Mouse (Mus musculus): ENCODE results near the gene Klk12.

Gene Klk12

DNA sequence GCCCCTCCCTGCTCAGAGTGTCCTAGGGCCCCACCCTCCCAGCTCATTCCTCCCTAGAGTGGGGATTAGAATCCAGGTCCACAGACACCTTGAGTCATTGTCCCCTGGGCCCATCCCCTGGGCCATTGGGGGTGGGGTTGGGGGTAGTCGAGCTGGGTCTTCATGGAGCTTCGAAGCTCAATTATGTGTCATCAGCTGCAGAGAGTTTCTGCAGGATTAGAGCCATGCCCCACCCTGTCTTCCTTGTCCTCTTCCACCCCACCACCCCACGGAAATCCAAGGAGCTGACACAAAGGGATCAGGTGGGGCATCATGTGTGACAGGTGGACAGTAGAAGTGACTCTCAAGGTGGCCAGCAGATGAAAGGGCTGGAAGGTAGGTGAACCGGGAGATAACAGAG lies at the start of gene Klk12:
Klk12 (plus strand) TSS at position 301 of the 400 bp plus-strand sequence.
- no peak for DNase-seq (ENCODE audit: inconsistent ontology term)

DNA sequence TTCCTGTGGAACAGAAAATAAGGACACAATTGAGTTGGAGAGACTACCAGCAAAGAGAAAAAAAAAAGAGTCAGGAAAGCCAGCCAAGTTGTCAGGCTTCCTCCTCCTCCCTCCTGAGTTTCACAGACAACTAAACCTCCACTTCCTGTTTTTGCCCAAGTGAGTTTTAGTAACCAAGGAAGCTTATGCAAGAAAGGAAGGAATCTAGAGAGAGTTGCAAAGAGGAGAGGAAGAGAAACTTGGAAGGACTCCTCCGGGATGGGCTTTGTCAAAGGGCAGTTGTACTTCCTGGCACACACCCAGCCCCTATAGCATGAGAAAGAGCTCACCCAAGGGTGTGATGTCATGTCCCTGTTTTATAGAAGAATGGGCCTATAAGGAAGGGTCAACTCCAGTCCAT lies 20.9 kb upstream of the Klk12 start:
- peak; percentile 1 for DNase-seq (ENCODE audit: inconsistent ontology term)

DNA sequence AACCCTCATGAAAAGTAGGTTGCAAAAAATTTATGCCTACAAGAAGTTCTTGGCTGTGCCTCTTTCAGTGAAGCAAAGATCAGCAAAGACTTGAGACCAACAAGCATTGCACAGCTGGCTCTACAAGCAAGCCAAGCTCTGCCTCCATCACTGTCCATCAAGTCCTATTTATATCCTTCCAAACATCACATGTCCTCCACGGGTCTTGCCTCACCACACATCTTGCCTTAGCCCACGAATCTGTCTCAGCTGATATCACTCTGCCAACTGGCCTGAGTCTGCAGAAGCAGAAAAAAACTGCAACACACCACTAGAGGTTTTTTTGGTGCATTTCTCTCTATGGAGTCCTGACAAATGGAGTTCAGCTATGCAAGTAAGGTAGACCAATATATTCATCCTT lies 15.9 kb upstream of the Klk12 start:
- no peak for DNase-seq (ENCODE audit: inconsistent ontology term)

DNA sequence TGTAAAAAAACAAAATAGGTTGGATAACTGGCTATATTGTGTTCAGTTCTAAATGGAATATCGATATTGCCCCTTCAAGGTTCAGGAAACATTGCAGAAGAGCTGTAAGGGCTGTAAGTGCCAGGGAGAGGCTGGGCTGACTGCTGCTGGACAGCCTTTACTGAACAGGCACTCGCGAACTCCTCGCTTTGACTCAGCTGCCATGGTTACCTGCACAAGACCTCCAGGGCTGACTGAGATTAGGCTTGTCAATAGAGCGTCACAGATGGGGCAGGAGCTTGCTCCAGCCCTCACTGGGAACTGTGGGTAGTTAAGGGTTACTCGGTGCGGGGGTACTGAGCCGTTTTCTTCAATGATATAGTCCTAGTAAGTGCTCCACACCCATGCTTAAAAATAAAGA lies 2.2 kb upstream of the Klk12 start:
- no peak for DNase-seq (ENCODE audit: inconsistent ontology term)

DNA sequence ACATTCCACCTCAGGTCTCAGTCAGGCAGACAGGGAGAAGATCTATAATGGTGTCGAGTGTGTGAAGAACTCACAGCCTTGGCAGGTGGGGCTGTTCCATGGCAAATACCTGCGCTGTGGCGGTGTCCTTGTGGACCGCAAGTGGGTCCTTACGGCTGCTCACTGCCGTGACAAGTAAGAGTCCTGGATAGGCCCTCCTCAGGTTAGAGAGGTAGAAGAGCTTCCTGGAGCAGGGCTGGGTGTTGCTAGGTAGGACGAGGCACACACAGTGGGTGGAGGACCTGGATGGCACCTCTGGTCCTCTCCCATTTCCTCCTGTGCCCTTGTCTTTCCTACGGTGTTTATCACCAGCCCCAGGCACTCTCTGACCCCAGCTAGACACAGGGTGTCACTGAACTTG lies 939 bp downstream of the Klk12 start:
- DNase-seq (ENCODE audit: inconsistent ontology term), result no peak

DNA sequence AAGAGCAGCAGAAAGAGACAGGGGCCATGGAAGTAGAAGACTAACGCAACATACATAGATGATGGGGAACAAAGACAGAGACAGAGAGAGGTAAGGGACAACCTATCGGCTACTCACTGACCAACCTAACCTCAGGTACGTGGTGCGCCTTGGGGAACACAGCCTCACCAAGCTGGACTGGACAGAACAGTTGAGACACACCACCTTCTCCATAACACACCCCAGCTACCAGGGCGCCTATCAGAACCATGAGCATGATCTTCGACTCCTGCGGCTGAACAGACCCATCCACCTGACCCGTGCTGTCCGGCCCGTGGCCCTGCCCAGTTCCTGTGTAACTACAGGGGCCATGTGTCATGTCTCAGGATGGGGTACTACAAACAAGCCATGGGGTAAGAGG lies 2.0 kb downstream of the Klk12 start:
- no peak for DNase-seq (ENCODE audit: inconsistent ontology term)

DNA sequence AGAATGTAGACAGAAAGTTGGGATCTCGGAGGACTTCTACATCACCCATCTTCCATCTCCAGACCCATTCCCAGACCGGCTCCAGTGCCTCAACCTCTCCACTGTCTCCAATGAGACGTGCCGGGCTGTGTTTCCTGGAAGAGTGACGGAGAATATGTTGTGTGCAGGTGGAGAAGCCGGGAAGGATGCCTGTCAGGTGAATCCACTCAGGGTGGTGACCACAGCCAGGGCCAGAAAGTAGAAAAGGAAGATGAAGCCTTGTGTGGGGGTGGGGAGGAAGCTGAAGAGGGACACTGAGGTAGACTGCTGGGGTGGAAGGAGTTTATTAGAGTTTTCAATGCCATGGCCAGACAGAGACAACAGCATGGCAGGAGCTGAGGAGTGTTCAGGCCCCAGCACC lies 3.2 kb downstream of the Klk12 start:
- no peak for DNase-seq (ENCODE audit: inconsistent ontology term)

DNA sequence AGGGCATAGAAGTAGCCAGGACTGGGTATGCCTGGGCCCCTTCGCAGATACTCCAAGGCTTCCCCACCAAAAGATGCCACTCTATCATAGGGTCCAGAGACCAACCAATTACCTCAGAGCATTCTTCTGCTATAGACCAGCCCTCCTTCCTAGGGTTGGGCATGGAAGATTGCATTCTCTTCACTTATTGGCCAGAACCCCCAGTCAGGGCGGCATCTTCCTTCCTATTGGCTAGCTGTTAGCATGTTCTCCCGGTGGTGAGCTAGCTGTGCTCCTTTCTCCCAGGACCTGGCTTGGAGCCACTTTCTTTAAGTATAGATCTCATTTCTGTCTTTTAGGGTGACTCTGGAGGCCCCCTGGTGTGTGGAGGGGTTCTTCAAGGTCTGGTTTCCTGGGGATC lies 4.2 kb downstream of the Klk12 start:
- no peak for DNase-seq (ENCODE audit: inconsistent ontology term)

DNA sequence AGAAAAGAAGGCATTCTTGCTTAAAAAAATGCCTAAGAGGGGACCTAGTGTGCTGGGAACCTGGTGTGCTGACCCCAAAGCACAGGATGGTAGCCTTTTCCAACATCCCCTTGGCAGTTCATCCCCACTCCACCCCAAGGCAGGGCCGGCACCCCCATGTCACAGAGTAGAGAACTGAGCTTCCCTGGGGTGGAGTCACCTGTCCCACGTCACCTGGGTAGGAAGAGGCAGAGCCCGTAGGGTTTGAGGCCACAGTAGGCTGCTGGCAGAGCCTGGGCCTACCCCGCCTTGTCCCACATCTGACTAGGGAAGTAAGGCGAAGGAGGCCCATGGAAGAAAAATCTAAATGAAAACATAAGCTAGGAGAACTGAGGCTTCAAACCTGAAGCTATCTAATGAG lies 5.7 kb downstream of the Klk12 start, which contains the start of gene Klk11:
Klk11 (plus strand) TSS at position 241 of the 400 bp plus-strand sequence.
- DNase-seq (ENCODE audit: inconsistent ontology term), result no peak

DNA sequence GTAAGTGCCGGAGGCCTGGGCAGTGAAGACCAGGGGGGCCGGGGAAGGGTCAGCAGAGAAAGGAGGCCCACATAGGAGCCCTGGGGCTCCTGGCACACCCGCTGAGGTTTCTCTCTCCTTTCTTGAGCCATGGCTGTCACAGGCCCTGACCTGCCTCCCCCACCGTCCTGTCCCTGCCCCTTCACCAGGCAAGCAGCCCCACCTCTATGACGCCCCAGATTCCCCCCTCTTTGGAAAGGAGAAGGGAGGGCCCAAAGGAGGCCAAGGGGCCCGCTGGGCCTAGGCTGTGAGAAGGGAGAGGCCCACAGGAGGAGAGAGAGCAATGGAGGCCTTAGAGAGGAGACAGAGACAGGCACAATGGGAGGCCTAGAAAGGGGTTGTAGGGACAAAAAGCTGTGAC lies 6.1 kb downstream of the Klk12 start:
- no peak for DNase-seq (ENCODE audit: inconsistent ontology term)

DNA sequence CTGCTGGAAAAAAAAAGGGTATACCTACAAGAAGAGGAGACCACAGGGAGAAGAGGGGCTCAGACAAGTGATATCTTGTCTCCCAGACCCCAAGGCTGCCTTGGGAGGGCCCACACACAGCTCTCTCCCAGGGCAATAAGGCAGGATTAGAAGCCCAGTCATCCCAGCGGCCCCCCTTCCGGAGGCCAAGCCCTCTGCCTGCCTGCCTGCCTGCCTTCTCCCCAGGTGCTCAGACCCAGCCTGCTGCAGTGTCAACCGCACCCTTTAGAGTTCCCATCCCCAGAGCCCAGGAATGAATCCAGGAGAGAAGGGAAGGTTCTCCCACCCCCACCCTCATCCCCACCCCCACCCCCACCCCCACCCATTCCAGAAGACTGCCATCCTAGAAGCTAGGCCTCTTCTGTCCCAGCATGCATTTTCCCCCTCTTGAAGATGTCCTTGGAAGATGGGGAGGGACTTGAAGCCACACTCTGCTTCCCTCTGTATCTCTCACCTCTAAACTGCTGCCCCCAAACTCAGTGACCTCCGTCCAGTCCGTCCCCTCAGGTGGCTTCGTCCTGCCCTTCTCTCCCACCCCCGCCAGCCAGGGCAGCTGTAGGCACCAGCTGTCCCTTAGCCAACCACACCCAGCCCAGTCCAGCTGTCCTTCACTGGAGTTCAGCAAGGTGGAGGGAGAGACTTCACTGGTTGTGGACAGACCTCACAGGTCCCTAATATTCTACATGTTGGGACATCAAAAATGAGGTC lies 6.8 kb downstream of the Klk12 start:
- DNase-seq (ENCODE audit: inconsistent ontology term), result no peak

DNA sequence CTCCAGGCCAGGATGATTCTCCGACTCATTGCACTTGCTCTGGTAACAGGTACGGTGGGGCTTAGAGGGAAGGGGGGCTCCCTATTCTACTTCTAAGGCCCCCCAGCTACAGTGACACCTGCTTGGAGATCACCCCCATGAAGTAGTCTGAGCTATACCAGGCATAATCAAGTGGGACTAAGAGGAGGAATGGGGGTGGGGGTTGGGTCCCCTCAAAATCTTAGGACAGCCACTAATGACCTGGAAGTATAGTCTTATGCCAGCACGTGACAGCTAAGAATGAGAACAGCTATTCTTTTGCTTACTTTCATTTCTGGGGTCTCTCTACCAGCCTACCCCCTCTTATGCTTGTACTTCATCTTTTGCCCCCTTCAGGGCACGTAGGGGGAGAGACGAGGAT lies 7.8 kb downstream of the Klk12 start:
- no peak for DNase-seq (ENCODE audit: inconsistent ontology term)

DNA sequence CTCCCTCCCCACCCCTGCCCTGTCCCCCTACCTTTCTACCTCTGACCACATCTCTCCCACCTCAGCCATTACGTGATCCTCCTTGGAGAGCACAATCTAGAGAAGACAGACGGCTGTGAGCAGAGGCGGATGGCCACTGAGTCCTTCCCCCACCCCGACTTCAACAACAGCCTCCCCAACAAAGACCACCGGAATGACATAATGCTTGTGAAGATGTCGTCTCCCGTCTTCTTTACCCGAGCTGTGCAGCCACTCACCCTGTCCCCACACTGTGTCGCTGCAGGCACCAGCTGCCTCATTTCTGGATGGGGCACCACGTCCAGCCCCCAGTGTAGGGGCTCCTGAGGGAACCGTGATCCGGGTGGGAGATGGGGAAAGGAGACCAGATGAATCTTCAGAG lies 8.7 kb downstream of the Klk12 start:
- no peak for DNase-seq (ENCODE audit: inconsistent ontology term)

DNA sequence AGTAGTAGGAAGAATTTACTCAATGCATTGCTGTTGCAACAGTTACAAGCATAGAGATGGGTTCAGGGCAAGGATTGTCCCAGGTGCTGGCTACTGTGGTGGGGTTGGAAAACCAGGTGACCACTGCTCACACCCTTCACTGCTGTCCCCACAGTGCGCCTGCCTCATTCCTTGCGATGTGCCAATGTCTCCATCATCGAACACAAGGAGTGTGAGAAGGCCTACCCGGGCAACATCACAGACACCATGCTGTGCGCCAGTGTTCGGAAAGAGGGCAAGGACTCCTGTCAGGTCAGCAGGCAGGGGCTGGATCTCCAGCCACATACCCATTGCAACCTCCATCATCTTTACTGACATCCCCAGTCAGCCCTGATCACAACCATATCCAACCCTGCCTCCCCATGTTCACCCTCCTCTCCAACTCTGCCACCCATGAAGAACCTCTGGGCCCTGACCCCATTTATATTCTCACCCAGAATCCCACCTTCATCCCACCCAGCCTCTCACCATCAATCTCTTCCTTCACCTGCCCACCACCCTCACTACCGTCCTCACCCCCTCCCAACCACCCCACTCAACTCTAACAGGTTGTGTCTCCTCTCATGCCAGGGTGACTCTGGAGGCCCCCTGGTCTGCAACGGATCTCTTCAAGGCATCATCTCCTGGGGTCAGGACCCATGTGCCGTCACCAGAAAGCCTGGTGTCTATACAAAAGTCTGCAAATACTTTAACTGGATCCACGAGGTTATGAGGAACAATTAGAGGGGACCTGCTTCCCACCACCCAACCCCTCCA lies 9.7 kb downstream of the Klk12 start:
- DNase-seq (ENCODE audit: inconsistent ontology term), result no peak

DNA sequence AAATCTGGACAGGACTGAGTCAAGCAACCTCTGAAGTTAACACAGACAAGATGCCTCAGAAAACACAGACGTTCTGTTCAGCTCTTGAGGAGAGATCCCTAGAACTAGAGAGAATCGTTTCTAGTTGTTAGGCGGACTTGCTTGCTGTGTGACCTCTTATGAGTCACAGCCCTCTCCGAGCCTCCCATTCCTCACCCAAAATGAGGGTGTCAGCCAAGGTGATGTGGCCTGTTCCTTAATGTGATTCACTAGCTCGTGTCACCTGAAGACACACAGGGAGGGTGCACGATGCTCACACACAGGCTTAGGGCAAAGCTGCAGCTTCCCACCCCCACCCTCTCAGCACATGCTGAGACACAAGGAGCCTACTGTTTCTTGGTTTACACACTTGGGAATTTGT lies 11.5 kb downstream of the Klk12 start:
- no peak for DNase-seq (ENCODE audit: inconsistent ontology term)

DNA sequence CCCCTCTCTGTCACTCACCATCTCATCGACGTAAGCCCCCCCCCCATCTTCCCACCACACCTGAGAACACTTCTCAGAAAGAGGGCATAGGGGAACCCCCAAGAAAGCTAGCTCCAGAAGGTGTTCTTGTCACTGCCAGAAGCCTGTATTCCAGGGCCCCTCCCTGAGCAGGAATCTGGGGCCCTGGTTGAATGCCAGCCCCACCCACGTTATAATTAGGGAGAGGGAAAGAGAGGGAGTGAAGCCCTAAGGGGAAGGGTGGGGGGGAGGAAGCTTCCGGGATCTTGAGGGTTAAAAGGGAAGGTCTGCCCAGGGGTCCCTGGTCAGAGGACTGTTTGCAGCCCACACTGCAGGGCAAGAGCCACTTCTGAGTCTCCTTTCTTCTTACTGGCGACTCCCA lies 12.0 kb downstream of the Klk12 start, which contains the start of gene Klk10:
Klk10 (plus strand) TSS at position 290 of the 400 bp plus-strand sequence.
- DNase-seq (ENCODE audit: inconsistent ontology term), result peak; percentile 29

DNA sequence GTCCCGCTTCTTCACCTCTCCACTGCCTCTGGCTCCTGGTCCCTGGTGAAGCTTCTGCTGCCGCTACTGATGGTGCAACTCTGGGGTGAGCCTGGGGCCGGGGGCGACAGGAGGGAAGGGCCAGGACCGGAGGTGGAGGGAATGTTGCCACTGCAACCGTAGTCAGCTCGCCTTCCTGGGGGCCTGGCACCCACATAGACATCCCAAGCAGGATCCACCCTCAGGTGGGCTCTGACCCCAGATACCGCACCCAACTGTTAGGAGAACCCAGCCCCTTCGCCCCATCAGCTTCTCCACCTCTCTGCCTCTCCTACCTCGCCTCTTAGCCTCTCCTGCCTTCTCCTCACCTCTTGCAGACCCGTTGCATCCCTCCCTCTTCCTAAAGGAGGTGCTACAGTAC lies 12.8 kb downstream of the Klk12 start:
- no peak for DNase-seq (ENCODE audit: inconsistent ontology term)

DNA sequence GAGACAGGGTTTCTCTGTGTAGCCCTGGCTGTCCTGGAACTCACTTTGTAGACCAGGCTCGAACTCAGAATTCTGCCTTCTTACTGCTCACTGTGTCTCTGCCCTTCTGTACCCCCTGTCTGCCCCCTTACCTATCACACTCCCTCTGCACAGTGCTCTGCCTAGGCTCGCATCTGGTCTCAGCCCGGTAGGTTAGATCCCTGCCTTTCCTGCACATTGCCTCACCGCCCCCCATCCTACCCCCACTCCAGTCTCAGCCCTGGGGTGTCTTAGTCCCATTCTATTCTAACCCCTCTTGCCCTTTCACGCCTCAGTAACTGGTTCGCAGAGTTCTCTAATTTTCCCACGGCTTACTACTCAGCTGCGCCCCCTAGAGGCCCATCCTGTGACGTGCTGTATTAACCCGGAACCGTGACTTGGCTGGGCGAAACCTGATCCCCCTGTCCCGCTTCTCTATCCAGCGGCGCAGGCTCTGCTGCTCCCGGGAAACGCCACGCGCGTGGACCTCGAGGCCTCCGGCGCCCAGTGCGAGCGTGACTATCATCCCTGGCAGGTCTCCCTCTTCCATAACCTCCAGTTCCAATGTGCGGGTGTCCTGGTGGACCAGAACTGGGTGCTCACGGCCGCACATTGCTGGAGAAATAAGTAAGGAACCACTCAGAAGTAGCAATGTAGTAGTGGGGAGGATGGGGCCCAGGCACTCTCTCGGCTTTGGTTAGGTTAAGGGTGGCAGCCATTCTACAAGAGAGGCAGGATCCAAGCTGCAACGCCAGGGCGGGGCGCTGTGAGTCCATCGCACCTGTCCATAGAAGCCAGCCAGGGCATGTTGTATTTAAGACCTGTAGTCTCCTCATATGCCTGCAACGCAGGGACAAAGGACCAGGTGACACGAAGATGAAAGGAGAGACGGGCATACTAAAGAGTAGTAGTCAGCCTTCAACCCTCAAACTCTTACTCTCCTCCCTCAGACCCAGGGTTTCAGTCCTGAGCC lies 13.9 kb downstream of the Klk12 start:
- peak; percentile 75 for DNase-seq (ENCODE audit: inconsistent ontology term)

DNA sequence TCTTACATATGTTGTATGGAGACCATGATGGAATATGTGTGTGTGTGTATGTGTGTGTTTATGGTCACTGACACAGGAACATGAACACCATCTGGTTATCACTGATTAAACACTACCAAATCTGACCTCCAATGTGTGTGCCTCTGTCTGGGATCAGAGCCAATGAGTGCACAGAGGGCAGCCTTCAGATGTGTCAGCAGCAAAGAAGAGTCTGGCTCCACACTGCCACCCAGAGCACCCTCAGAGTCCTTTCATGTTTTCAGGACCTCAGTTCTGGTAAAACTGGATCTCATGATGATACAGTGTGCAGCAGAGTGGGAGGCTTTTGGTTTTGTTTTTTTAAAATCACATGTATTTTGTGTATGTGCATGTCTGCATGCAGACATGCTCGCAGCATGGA lies 16.6 kb downstream of the Klk12 start:
- peak; percentile 38 for DNase-seq (ENCODE audit: inconsistent ontology term)

DNA sequence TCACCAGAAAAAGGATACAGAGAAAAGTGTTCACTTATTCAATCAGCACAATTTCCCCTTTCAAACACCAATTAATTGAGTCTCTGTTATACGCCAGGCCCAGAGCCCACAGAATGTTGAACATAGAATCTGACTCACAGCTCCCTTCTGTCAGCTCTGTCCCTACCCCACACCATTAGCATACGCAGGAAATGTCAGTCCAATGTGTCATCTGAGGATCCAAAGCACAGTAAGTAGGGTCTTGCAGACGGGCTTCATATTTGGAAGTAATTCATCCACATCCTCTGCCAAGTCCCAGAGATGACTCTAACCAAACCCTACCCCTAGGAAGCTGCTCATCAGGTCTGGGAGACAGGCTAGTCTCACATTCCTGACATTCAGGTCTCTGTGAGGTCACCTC lies 19.4 kb downstream of the Klk12 start:
- peak; percentile 94 for DNase-seq (ENCODE audit: inconsistent ontology term)

DNA sequence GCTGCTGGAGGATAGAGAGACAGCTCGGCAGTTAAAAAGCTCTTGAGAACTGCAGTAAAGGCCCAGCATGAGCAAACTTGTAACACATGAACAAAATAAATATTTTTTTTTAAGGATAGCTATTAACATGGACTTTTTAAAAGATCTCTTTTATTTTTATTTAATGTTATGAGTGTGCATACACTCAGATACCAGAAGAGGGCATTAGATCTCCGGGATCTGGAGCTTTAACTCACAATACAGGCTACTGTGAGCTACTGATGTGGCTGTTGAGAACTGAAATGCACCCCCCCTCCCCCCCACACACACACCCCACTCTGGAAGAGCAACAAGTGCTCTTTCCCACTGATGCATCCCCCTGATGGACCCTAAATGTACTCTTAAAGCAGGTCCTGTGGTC lies 20.6 kb downstream of the Klk12 start:
- DNase-seq (ENCODE audit: inconsistent ontology term), result no peak

DNA sequence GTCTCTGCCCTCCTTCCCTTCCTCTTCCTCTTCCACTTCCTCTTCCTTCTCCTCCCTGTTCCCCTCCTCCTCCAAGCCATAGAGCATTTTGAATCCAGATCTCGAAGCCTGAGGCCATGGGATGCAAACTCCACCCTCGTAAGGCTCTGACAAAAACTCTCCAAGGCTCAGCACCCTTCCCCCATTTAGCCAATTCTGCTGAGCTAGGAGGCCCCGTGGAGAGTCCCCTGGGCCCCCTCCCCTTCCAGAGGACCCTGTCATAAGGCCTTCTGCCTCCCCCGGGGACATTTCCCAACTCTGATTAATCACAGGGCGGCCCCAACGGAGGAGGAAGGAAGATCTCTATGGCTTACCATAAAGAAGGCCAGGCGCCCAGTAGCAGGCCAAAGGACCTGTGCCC lies 22.9 kb downstream of the Klk12 start, which contains the start of gene Klk9:
Klk9 (plus strand) TSS at position 301 of the 400 bp plus-strand sequence.
- no peak for DNase-seq (ENCODE audit: inconsistent ontology term)

Measured in Muller cell, postnatal 12 days (primary cell).